Mouse (Mus musculus) left cerebral cortex, adult 2 months (tissue): ENCODE data around the gene Tceal7. TPM values are rescaled to one million over a fixed set of nuclear protein-coding genes. Genes with fewer than 3 reads are reported as not detected.
"Not testable (repeated sequence)": the region's sequence is repeated elsewhere in the genome, so short reads cannot be mapped to it uniquely, and the experiment has no call there.

Source experiments
- DNase-seq, 2 experiments: peaks; one replicate each; pipeline ENCODE4 v3.0.0; 2021 to 2022; ENCODE audit warnings: low spot score in 2 of 2, mixed read lengths in 1 of 2; ENCODE audit errors: extremely low spot score in 1 of 2
- H3K27ac ChIP-seq: fragments of 200-600 bp; 2 replicates; pipeline ENCODE4 v1.8.1; 2022
- H3K4me3 ChIP-seq: fragments of 200-600 bp; 2 replicates; pipeline ENCODE4 v1.8.1; 2022
- CTCF ChIP-seq: fragments of 200-600 bp; IDR thresholded peaks from 2 replicates; pipeline ENCODE4 v1.8.1; 2022; ENCODE audit warnings: antibody characterized with exemption, mild to moderate bottlenecking, moderate library complexity
- intact Hi-C: fragments of 180-260 bp; cut with DNase I; formaldehyde crosslinking; loops from one replicate; pipeline ENCODE4 v1.15.1; 2025
- long read RNA-seq, 2 experiments: library from polyadenylated mRNA; stranded (forward); transcript quantifications; one replicate each; pipeline ENCODE4 v2.0.0; 2021; ENCODE audit warnings: borderline mapping rate in 2 of 2
- total RNA-seq, 2 experiments: library from RNA; stranded (reverse); gene quantifications; 2 replicates each; pipeline ENCODE4 v1.2.3; 2021

Gene Tceal7
- 1 to 10 TPM; 2.2 to 2.9 TPM for total RNA-seq
- long read RNA-seq, experiment 1, partial matches to known transcripts, result 1 of 2 reads
- long read RNA-seq, experiment 1, other reads (novel, unspliced or antisense), result 1 of 2 reads
- long read RNA-seq, experiment 2, result 0 reads

DNA sequence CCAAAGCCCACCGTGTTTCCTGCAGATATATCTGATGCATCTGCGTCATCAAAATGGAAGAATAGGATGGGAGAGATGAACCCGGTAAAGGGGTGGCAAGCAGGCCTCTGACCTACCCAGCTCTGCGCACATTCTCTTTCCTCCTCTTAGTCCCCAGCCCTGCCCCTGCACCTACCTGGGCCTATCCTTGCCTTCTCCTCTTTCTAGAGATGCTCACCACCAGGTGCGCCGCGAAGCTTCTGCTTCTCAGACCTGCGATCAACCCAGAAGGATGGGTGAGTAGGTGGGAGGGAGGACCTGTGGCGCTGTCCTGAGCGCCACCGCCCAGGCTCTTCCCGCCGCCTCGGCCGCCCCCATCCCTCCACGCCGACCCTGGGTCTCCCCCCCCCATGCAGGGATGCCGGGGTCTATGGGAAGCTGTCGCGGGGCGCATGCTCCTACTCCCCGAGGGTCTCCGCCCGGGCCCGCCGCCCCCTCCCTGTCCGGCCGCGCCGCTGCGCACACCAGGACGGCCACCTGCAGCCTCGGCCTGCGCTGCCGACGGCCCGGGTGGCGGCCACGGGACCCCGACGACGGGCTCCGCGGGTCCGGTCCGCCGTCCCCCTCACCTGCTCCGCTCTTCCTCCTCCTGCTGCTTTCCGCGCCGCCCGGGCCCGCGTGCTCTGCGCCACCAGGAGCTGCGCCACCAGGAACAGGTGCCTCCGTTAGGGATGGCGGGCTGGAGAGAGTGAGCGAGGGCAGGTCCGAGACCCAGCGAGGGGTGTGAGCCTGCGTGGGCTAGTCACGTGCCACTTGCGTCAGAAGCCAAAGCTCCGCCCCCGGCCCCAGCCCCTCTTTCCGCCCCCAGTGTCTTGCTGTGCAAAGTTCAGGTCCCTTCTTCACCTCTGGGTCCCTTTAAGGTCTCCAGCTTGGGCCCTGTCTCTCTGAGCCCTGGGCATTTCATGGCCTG, at the start of gene Tceal7, which contains the start of gene Bex1:
Gene Tceal7, plus strand, starts transcription at position 51 of the 949 bp plus-strand sequence.
Gene Bex1, minus strand, starts transcription at position 785 of the 949 bp plus-strand sequence.
- Histone ChIP-seq H3K27ac (peak within 1 kb of the TSS; percentile 50; the same call in 1 of the 2 replicates), H3K4me3 (peak within 1 kb of the TSS; percentile 40)
- intact Hi-C loops, DNase-seq: not testable (repeated sequence)

DNA sequence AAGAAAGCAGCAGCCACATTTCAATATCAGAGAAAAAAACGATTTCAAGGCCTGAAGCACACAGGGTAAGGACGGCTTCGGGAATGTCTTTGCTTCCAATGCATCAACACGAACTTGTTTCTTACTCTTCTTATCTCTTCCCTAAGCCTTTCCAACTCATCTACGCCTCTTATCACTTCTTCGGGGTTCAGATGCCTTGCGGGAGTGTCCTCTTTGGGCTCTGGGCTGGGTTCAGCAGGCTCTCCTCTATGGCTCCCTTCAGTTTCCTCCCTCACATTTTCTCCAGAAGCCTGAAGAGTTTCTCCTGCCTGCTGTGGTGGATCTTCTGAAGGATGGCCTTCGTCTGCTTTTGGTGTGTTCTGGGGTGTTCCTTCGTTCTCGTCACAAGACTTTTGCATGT, 44.0 kb upstream of the Tceal7 start:
- no peak overlapping the region for H3K4me3 ChIP-seq
- TF ChIP-seq CTCF, result no peak
- intact Hi-C loops, result no loop called here
- no peak overlapping the region for H3K27ac ChIP-seq
- no peak for DNase-seq

DNA sequence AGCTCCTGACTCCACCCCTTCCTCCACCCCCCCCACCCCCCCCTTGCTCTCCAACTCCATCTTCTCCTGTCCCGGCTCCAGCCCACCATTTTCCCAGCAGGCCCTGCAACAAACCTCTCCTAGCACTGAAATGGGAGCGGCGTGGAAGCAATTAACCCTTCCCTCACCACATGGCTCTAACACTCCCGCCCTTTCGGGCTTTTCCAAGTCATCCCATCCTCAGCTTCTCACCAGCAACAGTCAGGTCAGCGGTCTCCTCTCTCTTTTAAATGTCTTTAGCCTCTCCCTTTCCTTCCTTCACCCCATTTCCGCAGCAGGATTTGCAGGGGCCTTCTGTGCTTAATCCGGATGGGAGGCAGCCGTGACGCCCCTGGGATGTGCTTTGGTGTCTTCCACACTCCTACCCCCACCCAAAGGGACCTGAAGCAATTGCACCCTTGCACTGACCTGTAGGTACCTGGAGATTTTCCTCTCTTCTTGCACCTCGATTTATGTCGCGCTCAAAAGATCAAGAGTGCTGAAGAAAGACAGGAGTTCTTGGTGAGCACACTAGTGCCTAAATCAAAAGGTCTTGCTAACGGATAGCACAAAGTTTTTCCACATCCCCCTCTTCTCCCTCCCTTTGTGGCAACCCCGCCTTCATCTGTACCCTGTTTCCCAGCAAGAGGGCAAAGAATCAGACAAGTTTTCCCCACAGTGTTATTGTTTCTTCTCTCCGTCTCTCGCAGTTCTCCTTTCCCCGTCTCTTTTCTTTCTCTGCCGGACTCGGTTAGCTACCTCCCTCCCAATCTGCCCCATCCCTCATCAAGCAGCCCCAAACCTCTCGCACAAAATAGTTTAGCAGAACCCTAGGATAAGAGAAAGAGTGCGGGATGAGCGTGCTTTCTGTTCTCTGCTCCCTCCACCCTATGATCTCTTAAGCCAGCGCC, 43.1 kb upstream of the Tceal7 start:
- no peak for TF ChIP-seq CTCF
- peak overlapping the region; percentile 49 for H3K4me3 ChIP-seq
- peak; percentile 39 to 43 for DNase-seq
- intact Hi-C loops, result no loop called here
- H3K27ac ChIP-seq, result peak overlapping the region; percentile 69

DNA sequence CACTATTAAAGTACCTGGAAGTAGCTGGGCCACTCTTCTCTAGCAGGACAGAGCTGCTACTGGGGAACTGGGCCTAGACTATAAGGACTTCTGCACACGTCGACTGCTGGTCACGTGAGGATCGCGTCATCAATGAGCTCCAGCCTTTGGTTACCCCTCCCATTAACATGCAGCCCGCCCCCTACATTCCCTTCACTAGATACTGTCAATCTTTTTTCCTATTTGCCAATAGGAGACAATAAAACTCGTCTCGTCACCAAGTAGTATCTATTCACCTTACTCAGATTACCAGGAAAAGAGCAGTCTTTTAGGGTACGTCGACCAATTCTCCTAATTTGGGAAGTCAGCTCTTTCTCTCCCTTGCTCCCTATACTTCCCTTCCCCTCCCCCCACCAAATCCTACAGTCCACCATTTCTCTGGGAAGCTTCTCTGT, 42.4 kb upstream of the Tceal7 start, which contains the start of gene Tceal8:
Gene Tceal8, minus strand, starts transcription at position 225 of the 434 bp plus-strand sequence.
- H3K27ac ChIP-seq, result peak within 1 kb of the TSS; percentile 69
- intact Hi-C loops, result no loop called here
- DNase-seq, result peak; percentile 57 to 69
- TF ChIP-seq CTCF, result no peak
- peak within 1 kb of the TSS; percentile 49 for H3K4me3 ChIP-seq

DNA sequence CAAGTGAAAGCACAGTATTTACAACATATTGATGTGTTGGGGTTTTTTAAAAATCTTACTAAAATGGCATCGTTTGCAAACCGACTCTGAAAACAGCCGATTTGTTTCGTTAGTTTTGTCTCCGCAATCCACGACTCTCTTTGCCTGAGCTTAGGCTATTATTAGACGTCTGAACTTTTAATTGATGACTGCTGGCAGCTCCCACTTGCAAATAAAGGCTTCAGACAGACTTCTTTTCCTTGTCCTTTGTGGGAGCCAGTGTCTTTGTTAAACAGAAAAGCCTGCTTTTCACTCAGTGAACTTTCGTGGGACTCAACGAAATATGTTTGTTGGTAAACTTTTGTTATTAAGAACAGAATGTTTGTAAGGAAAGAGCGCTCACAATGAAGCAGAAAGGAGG, 41.8 kb upstream of the Tceal7 start:
- Histone ChIP-seq H3K27ac (peak overlapping the region; percentile 69), H3K4me3 (peak overlapping the region; percentile 49)
- intact Hi-C loops, result no loop called here
- no peak for DNase-seq
- TF ChIP-seq CTCF, result no peak

DNA sequence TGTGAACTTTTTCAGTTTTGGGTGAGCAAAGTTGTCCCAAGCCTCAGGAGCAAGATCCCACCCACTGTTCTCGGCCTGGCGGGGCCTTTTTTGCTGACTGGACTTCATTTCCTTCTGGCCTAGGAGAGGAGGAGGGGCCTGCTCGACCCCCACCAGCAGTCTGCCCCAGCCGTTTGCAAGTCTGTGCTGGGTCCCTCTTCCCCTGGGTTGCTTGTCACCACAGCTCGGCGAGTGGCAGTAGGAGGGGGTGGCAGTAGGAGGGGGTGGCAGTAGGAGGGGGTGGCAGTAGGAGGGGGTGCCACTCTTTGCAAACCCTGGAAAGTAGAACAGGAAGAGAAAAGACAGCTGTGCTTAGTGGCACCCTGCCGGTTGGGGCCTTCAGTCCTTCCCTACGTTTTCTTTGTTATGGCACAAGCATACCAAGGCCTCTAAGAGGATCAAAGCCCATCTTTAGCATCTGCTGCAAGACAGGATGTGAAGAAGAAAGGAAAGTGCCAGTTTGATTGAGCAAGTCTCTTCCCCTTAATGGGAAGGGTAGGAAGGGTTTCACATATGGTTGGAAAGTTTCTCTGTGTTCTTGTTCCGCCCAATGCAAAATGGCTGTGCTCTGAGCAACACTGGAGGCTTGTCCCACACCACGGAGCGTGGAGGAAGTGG, 33.6 kb upstream of the Tceal7 start:
- Histone ChIP-seq H3K4me3 (no peak overlapping the region), H3K27ac (no peak overlapping the region)
- intact Hi-C loops, result no loop called here
- TF ChIP-seq CTCF, result no peak
- no peak for DNase-seq

DNA sequence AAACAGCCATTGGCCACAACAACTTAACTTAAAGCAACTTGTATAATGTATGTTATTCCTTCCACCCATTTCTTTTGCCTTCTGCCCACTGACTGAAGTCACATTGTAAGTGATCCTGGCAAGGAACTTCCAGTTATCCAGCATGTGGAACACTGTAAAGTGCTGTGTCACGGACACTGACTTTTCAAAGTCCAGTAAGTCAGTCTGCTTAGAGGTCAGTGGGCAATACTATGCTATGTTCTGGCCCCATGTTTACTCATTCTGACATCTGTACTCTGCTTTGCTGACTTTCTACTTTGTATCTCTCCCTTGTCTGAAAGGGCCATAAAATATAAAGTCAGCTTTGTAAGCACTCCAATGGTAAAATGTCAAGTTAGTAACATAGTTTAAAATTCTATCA, 31.5 kb upstream of the Tceal7 start:
- DNase-seq, result no peak
- no peak for TF ChIP-seq CTCF
- intact Hi-C loops, result no loop called here
- no peak overlapping the region for H3K4me3 ChIP-seq
- no peak overlapping the region for H3K27ac ChIP-seq

DNA sequence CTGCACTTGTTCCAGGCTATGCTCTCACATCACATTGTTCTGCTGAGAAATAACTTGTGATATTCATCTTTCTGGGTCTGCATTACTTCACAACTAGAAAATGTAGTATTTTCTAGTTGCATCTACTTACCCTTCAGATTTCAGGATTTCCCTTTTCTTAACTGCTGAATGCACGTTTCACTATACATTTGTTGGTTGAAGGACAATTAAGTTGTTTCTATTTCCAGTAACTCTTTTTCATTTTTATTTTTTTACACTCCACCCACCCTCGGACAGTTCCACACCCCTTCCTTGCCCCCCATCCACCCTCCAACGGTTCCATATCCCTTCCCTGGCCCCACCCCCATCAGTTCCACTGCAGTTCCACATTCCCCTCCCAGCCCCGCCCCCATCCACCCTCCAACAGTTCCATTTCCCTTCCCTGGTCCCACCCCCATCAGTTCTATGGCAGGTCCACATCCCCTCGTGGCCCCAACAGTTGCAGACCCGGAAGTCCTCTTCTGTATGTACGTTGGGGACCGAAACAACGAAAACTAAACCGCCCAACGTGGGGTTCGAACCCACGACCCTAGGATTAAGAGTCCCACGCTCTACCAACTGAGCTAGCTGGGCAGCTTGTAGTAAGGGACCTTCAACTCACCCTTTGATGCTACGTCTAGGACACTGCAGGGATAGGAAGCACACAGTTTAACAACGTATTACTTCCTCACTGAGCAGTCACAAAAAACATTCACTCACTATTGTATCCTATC, 19.2 kb upstream of the Tceal7 start:
- intact Hi-C loops, result no loop called here
- Histone ChIP-seq H3K4me3 (no peak overlapping the region), H3K27ac (no peak overlapping the region)
- no peak for TF ChIP-seq CTCF
- no peak for DNase-seq

DNA sequence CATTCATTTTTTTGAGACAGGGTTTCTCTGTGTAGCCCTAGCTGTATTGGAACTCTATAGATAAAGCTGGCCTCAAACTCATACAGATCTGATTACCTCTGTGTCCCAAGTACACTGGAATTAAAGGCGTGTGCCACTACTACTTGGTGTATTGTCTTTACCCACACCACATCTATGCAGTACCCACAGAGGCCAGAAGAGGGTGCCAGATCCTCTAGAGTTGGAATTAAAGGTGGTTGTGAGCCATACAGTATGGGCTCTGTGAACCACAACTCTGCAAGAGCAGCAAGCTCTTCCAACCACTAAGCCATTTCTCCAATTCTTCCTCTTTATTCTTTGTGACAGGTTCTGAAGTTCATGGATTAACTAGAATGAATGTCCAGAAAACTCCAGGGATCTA, 17.7 kb upstream of the Tceal7 start:
- DNase-seq, result peak in 1 of 2 experiments; percentile 28
- intact Hi-C loops, result no loop called here
- Histone ChIP-seq H3K27ac (no peak overlapping the region), H3K4me3 (no peak overlapping the region)
- peak; percentile 54 for TF ChIP-seq CTCF

DNA sequence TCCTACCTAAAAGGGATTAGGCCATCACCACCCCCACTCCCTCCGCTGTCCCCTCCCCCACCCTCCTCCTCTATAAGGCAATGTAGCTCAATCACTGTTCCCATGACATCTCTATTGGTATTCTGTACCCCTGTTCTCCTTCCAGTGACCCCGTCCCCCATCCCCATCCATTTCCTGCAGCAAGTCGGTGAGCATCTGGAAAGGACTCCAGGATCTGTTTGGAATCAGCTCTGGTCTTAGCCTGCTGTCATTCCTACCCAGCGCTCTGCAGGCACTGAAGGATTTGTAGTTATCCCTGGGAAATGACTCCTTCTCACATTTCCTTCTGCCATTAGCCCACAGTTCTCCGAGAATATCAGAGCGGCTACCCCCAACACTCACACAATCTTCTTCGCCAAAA, 11.3 kb upstream of the Tceal7 start:
- no peak for TF ChIP-seq CTCF
- Histone ChIP-seq H3K27ac (peak overlapping the region; percentile 82), H3K4me3 (peak overlapping the region; percentile 54)
- intact Hi-C loops, result no loop called here
- no peak for DNase-seq
